In the genomic region with DNA sequence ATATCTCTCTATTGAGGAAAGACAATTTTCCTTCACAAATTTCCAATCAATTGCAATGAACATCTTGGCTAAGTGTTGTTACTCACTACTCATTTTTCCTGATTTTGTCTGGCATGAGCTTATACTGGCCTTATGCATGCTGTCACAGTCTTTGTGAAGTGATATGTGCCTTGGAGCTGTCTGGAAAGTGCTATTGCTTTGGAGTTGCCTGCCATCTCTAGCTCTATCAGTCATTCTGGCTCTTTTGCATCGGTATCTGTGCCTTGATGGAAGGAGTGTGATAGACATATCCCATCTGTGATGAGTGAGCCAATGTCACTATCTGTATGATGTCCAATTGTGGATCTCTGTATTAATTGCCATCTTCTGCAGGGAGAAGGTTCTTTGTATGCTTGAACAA, we compare ENCODE assay signal across 15 mouse cellular contexts.
"Had no signal": no experiment of that assay in that cellular context is flagged by ENCODE, and none has a peak within 500 bp of the region (broad histone marks: within the 10 kb centered on the region; RNA-seq: fewer than 3 reads in every experiment).

No protein-coding gene starts in this region.

- H3K27ac ChIP-seq: macrophage; midbrain, embryonic 13.5 days; midbrain, embryonic 15.5 days; neural tube, embryonic 12.5 days; stomach, embryonic 15.5 days; stomach, postnatal 0 days had no signal

- H3K27me3 ChIP-seq: megakaryocyte, embryonic 14.5 days; midbrain, embryonic 13.5 days; midbrain, embryonic 15.5 days; neural tube, embryonic 12.5 days; stomach, embryonic 15.5 days had no signal

- H3K4me1 ChIP-seq: megakaryocyte, embryonic 14.5 days; midbrain, embryonic 13.5 days; midbrain, embryonic 15.5 days; neural tube, embryonic 12.5 days; stomach, embryonic 15.5 days had no signal

- ATAC-seq: midbrain, embryonic 13.5 days; midbrain, embryonic 15.5 days had no signal

- DNase-seq: lung, adult 2 months; lung, postnatal 14 days; lung, postnatal 36 days; right cerebral cortex, postnatal 14 days; thymus, adult 2 months; thymus, postnatal 25 days; thymus, postnatal 4 days had no signal

- H3K4me2 ChIP-seq: midbrain, embryonic 11.5 days; midbrain, embryonic 13.5 days; midbrain, embryonic 15.5 days; neural tube, embryonic 12.5 days; stomach, embryonic 15.5 days had no signal

- H3K4me3 ChIP-seq: megakaryocyte, embryonic 14.5 days; midbrain, embryonic 13.5 days; midbrain, embryonic 15.5 days; neural tube, embryonic 12.5 days; stomach, embryonic 15.5 days had no signal

- H3K36me3 ChIP-seq: midbrain, embryonic 13.5 days; midbrain, embryonic 15.5 days; neural tube, embryonic 12.5 days; stomach, embryonic 15.5 days had no signal

- H3K9me3 ChIP-seq: megakaryocyte, embryonic 14.5 days; midbrain, embryonic 13.5 days; midbrain, embryonic 15.5 days; neural tube, embryonic 12.5 days; stomach, embryonic 15.5 days had no signal

- H3K9ac ChIP-seq: midbrain, embryonic 13.5 days; midbrain, embryonic 15.5 days; neural tube, embryonic 12.5 days; stomach, embryonic 15.5 days had no signal
